Mouse (Mus musculus): ENCODE results near the gene Tmc8. TPM values are rescaled to one million over a fixed set of nuclear protein-coding genes. Genes with fewer than 3 reads are reported as not detected.

Gene Tmc8
- total RNA-seq, 1 experiment from 2014 or later, result 1.5 TPM

- ATAC-seq (replicated peaks in 1 of 2; ENCODE audit: insufficient read depth in 1 of 2, low FRiP score in 2 of 2, low TSS enrichment in 1 of 2, low read depth in 1 of 2, poor library complexity in 2 of 2, severe bottlenecking in 2 of 2), result no peak
Measured at GRCm38 (mm10) chr11:117768725-117769682, 12.9 kb upstream of the Tmc8 start.

- ATAC-seq (replicated peaks in 1 of 2; ENCODE audit: insufficient read depth in 1 of 2, low FRiP score in 2 of 2, low TSS enrichment in 1 of 2, low read depth in 1 of 2, poor library complexity in 2 of 2, severe bottlenecking in 2 of 2), result no peak
Measured at GRCm38 (mm10) chr11:117769683-117770047, 12.2 kb upstream of the Tmc8 start.

GRCm38 (mm10) chr11:117770407-117770806, 11.5 kb upstream of the Tmc8 start:
- ATAC-seq (replicated peaks in 1 of 2; ENCODE audit: insufficient read depth in 1 of 2, low FRiP score in 2 of 2, low TSS enrichment in 1 of 2, low read depth in 1 of 2, poor library complexity in 2 of 2, severe bottlenecking in 2 of 2), result no peak

- no peak for ATAC-seq (replicated peaks in 1 of 2; ENCODE audit: insufficient read depth in 1 of 2, low FRiP score in 2 of 2, low TSS enrichment in 1 of 2, low read depth in 1 of 2, poor library complexity in 2 of 2, severe bottlenecking in 2 of 2)
Measured at GRCm38 (mm10) chr11:117772352-117772751, 9.5 kb upstream of the Tmc8 start.

GRCm38 (mm10) chr11:117774925-117775324, 7.0 kb upstream of the Tmc8 start:
- no peak for ATAC-seq (replicated peaks in 1 of 2; ENCODE audit: insufficient read depth in 1 of 2, low FRiP score in 2 of 2, low TSS enrichment in 1 of 2, low read depth in 1 of 2, poor library complexity in 2 of 2, severe bottlenecking in 2 of 2)

GRCm38 (mm10) chr11:117775540-117775939, 6.3 kb upstream of the Tmc8 start:
- no peak for ATAC-seq (replicated peaks in 1 of 2; ENCODE audit: insufficient read depth in 1 of 2, low FRiP score in 2 of 2, low TSS enrichment in 1 of 2, low read depth in 1 of 2, poor library complexity in 2 of 2, severe bottlenecking in 2 of 2)

GRCm38 (mm10) chr11:117776085-117776792, 5.6 kb upstream of the Tmc8 start:
- no peak for ATAC-seq (replicated peaks in 1 of 2; ENCODE audit: insufficient read depth in 1 of 2, low FRiP score in 2 of 2, low TSS enrichment in 1 of 2, low read depth in 1 of 2, poor library complexity in 2 of 2, severe bottlenecking in 2 of 2)

- no peak for ATAC-seq (replicated peaks in 1 of 2; ENCODE audit: insufficient read depth in 1 of 2, low FRiP score in 2 of 2, low TSS enrichment in 1 of 2, low read depth in 1 of 2, poor library complexity in 2 of 2, severe bottlenecking in 2 of 2)
Measured at GRCm38 (mm10) chr11:117777111-117777510, 4.8 kb upstream of the Tmc8 start.

- ATAC-seq (replicated peaks in 1 of 2; ENCODE audit: insufficient read depth in 1 of 2, low FRiP score in 2 of 2, low TSS enrichment in 1 of 2, low read depth in 1 of 2, poor library complexity in 2 of 2, severe bottlenecking in 2 of 2), result no peak
Measured at GRCm38 (mm10) chr11:117778031-117778430, 3.8 kb upstream of the Tmc8 start.

GRCm38 (mm10) chr11:117778851-117779433, 2.9 kb upstream of the Tmc8 start:
- ATAC-seq (replicated peaks in 1 of 2; ENCODE audit: insufficient read depth in 1 of 2, low FRiP score in 2 of 2, low TSS enrichment in 1 of 2, low read depth in 1 of 2, poor library complexity in 2 of 2, severe bottlenecking in 2 of 2), result no peak

GRCm38 (mm10) chr11:117779434-117780198, 2.3 kb upstream of the Tmc8 start:
- ATAC-seq (replicated peaks in 1 of 2; ENCODE audit: insufficient read depth in 1 of 2, low FRiP score in 2 of 2, low TSS enrichment in 1 of 2, low read depth in 1 of 2, poor library complexity in 2 of 2, severe bottlenecking in 2 of 2), result peak in 1 of 2 experiments; percentile 16; a peak in 2 of 4 replicates

GRCm38 (mm10) chr11:117780199-117780515, 1.7 kb upstream of the Tmc8 start:
- ATAC-seq (replicated peaks in 1 of 2; ENCODE audit: insufficient read depth in 1 of 2, low FRiP score in 2 of 2, low TSS enrichment in 1 of 2, low read depth in 1 of 2, poor library complexity in 2 of 2, severe bottlenecking in 2 of 2), result no peak

GRCm38 (mm10) chr11:117780582-117781111, 1.2 kb upstream of the Tmc8 start:
- peak; percentile 64 to 79 for ATAC-seq (replicated peaks in 1 of 2; ENCODE audit: insufficient read depth in 1 of 2, low FRiP score in 2 of 2, low TSS enrichment in 1 of 2, low read depth in 1 of 2, poor library complexity in 2 of 2, severe bottlenecking in 2 of 2)

- ATAC-seq (replicated peaks in 1 of 2; ENCODE audit: insufficient read depth in 1 of 2, low FRiP score in 2 of 2, low TSS enrichment in 1 of 2, low read depth in 1 of 2, poor library complexity in 2 of 2, severe bottlenecking in 2 of 2), result no peak
Measured at GRCm38 (mm10) chr11:117781199-117781821, 566 bp upstream of the Tmc8 start.

- ATAC-seq (replicated peaks in 1 of 2; ENCODE audit: insufficient read depth in 1 of 2, low FRiP score in 2 of 2, low TSS enrichment in 1 of 2, low read depth in 1 of 2, poor library complexity in 2 of 2, severe bottlenecking in 2 of 2), result no peak
Measured at GRCm38 (mm10) chr11:117782705-117783034, 794 bp downstream of the Tmc8 start.

- ATAC-seq (replicated peaks in 1 of 2; ENCODE audit: insufficient read depth in 1 of 2, low FRiP score in 2 of 2, low TSS enrichment in 1 of 2, low read depth in 1 of 2, poor library complexity in 2 of 2, severe bottlenecking in 2 of 2), result no peak
Measured at GRCm38 (mm10) chr11:117783089-117783488, 1.2 kb downstream of the Tmc8 start.

GRCm38 (mm10) chr11:117783683-117784309, 1.9 kb downstream of the Tmc8 start:
- no peak for ATAC-seq (replicated peaks in 1 of 2; ENCODE audit: insufficient read depth in 1 of 2, low FRiP score in 2 of 2, low TSS enrichment in 1 of 2, low read depth in 1 of 2, poor library complexity in 2 of 2, severe bottlenecking in 2 of 2)
